Mouse (Mus musculus) intestine, postnatal 0 days (tissue): ENCODE data around the gene C2cd4d. TPM values are rescaled to one million over a fixed set of nuclear protein-coding genes. Genes with fewer than 3 reads are reported as not detected.

Experiments
- ATAC-seq: fragments of 200-750 bp; cut with Nextera tagmentation; 2 replicates; pipeline ENCODE4 v1.8.0; 2017; ENCODE audit warnings: mild to moderate bottlenecking, moderate TSS enrichment, moderate library complexity
- H3K27ac ChIP-seq: fragments of 300-500 bp; sonication (generic); 2 replicates; pipeline ENCODE4 v1.5.1; 2014; ENCODE audit warnings: mild to moderate bottlenecking, low read depth, low read length, moderate library complexity
- H3K27me3 ChIP-seq: fragments of 300-500 bp; sonication (generic); replicated peaks from 2 replicates; pipeline ENCODE4 v1.6.1; 2014; ENCODE audit warnings: low read length, mixed read lengths; ENCODE audit not compliant: control insufficient read depth, insufficient read depth
- H3K36me3 ChIP-seq: fragments of 300-500 bp; sonication (generic); 2 replicates; pipeline ENCODE4 v1.6.1; 2014; ENCODE audit warnings: mild to moderate bottlenecking, moderate library complexity; ENCODE audit not compliant: control insufficient read depth, insufficient read depth
- H3K4me1 ChIP-seq: fragments of 300-500 bp; sonication (generic); replicated peaks from 2 replicates; pipeline ENCODE4 v1.6.1; 2014; ENCODE audit warnings: antibody characterized with exemption, low read length, mixed read lengths; ENCODE audit not compliant: control insufficient read depth, insufficient read depth
- H3K4me2 ChIP-seq: fragments of 300-500 bp; sonication (generic); replicated peaks from 2 replicates; pipeline ENCODE4 v1.6.1; 2014; ENCODE audit warnings: low read depth, mild to moderate bottlenecking, moderate library complexity
- H3K4me3 ChIP-seq: fragments of 300-500 bp; sonication (generic); 2 replicates; pipeline ENCODE4 v1.5.1; 2014; ENCODE audit warnings: low read depth, low read length
- H3K9ac ChIP-seq: fragments of 300-500 bp; sonication (generic); 2 replicates; pipeline ENCODE4 v1.6.1; 2014; ENCODE audit warnings: mild to moderate bottlenecking, low read depth, low read length
- H3K9me3 ChIP-seq: fragments of 300-500 bp; sonication (generic); 2 replicates; pipeline ENCODE4 v1.6.1; 2016; ENCODE audit warnings: mixed run types; ENCODE audit not compliant: control insufficient read depth
- CTCF ChIP-seq: sonication (generic); IDR thresholded peaks from 2 replicates; pipeline ENCODE4 v1.5.1; 2016; ENCODE audit warnings: low read depth, mild to moderate bottlenecking, control low read depth, antibody characterized with exemption, moderate library complexity
- WGBS: fragments of 180-500 bp; shearing (Covaris S2); extraction: QIAGEN DNeasy Blood & Tissue Kit; methylation state at CpG from one replicate; pipeline ENCODE4 v1.1.7; 2014; 5-methylcytosine and 5-hydroxymethylcytosine counted together
- polyA plus RNA-seq: library from polyadenylated mRNA; unstranded; fragments of >200 nt; fragmentation: Nextera tagmentation; extraction: Ambion mirVana; gene quantifications from 2 replicates; pipeline ENCODE4 v1.2.1, GENCODE M21; 2015

Gene C2cd4d
- polyA plus RNA-seq, 1 experiment from 2014 or later, result 0.87 TPM

- no peak for ATAC-seq
- no peaks in the 10 kb centered on the region for H3K27me3 ChIP-seq
- WGBS, result 94% methylated on average over 16 of the region's 16 CpGs
- peaks cover 41% of the 10 kb centered on the region for H3K36me3 ChIP-seq
- H3K4me3 ChIP-seq, result no peak overlapping the region
- H3K4me1 ChIP-seq, result no peaks in the 10 kb centered on the region
- no peak overlapping the region for H3K9ac ChIP-seq
- H3K27ac ChIP-seq, result no peak overlapping the region
- no peak overlapping the region for H3K4me2 ChIP-seq
- no peak for TF ChIP-seq CTCF
- no peaks in the 10 kb centered on the region for H3K9me3 ChIP-seq
Measured at GRCm38 (mm10) chr3:94389420-94389819, 27.2 kb downstream of the C2cd4d start.

GRCm38 (mm10) chr3:94391001-94391400 is 28.8 kb downstream of the C2cd4d start:
- H3K4me3 ChIP-seq, result no peak overlapping the region
- H3K27me3 ChIP-seq, result no peaks in the 10 kb centered on the region
- H3K9me3 ChIP-seq, result no peaks in the 10 kb centered on the region
- TF ChIP-seq CTCF, result no peak
- H3K4me2 ChIP-seq, result no peak overlapping the region
- 77% methylated on average over 5 of the region's 5 CpGs for WGBS
- H3K4me1 ChIP-seq, result no peaks in the 10 kb centered on the region
- no peak overlapping the region for H3K9ac ChIP-seq
- no peak for ATAC-seq
- H3K27ac ChIP-seq, result no peak overlapping the region
- H3K36me3 ChIP-seq, result peaks cover 44% of the 10 kb centered on the region

- Histone ChIP-seq H3K4me3 (no peak overlapping the region), H3K36me3 (peaks cover 38% of the 10 kb centered on the region), H3K4me2 (no peak overlapping the region), H3K4me1 (no peaks in the 10 kb centered on the region), H3K9me3 (no peaks in the 10 kb centered on the region), H3K9ac (no peak overlapping the region), H3K27me3 (no peaks in the 10 kb centered on the region), H3K27ac (no peak overlapping the region)
- no peak for TF ChIP-seq CTCF
- no peak for ATAC-seq
- 80% methylated on average over 2 of the region's 2 CpGs for WGBS
Measured at GRCm38 (mm10) chr3:94392128-94392527, 29.9 kb downstream of the C2cd4d start.

GRCm38 (mm10) chr3:94393049-94393448 is 30.8 kb downstream of the C2cd4d start:
- no peak overlapping the region for H3K9ac ChIP-seq
- H3K4me1 ChIP-seq, result no peaks in the 10 kb centered on the region
- H3K27ac ChIP-seq, result no peak overlapping the region
- no peak overlapping the region for H3K4me3 ChIP-seq
- H3K36me3 ChIP-seq, result peaks cover 35% of the 10 kb centered on the region
- no peak for ATAC-seq
- 71% methylated on average over 4 of the region's 4 CpGs for WGBS
- TF ChIP-seq CTCF, result no peak
- H3K27me3 ChIP-seq, result no peaks in the 10 kb centered on the region; the same call in 1 of the 2 replicates
- no peaks in the 10 kb centered on the region for H3K9me3 ChIP-seq
- no peak overlapping the region for H3K4me2 ChIP-seq

- H3K9me3 ChIP-seq, result no peaks in the 10 kb centered on the region
- no peak overlapping the region for H3K4me3 ChIP-seq
- no peak overlapping the region for H3K4me2 ChIP-seq
- no peak overlapping the region for H3K27ac ChIP-seq
- H3K9ac ChIP-seq, result no peak overlapping the region
- ATAC-seq, result no peak
- WGBS, result 87% methylated on average over 1 of the region's 1 CpGs
- H3K36me3 ChIP-seq, result peaks cover 15% of the 10 kb centered on the region
- H3K27me3 ChIP-seq, result peaks cover 3% of the 10 kb centered on the region; the same call in 1 of the 2 replicates
- TF ChIP-seq CTCF, result no peak
- no peaks in the 10 kb centered on the region for H3K4me1 ChIP-seq
Measured at GRCm38 (mm10) chr3:94396336-94396735, 34.1 kb downstream of the C2cd4d start.

GRCm38 (mm10) chr3:94396851-94397250 is 34.6 kb downstream of the C2cd4d start:
- Histone ChIP-seq H3K4me1 (no peaks in the 10 kb centered on the region), H3K4me3 (no peak overlapping the region), H3K27ac (no peak overlapping the region), H3K9ac (no peak overlapping the region), H3K36me3 (peaks cover 12% of the 10 kb centered on the region; the same call in 1 of the 2 replicates), H3K27me3 (peaks cover 5% of the 10 kb centered on the region; the same call in 1 of the 2 replicates), H3K4me2 (no peak overlapping the region), H3K9me3 (no peaks in the 10 kb centered on the region)
- TF ChIP-seq CTCF, result no peak
- ATAC-seq, result no peak
- WGBS, result 74% methylated on average over 4 of the region's 4 CpGs

GRCm38 (mm10) chr3:94398217-94398616 is 36.0 kb downstream of the C2cd4d start, which contains the start of gene Lingo4:
Gene Lingo4 (plus strand): TSS chr3:94398517.
- Histone ChIP-seq H3K9ac (0 out of 2 replicates have a peak within 1 kb of the TSS, but pooled peaks have one; percentile 23), H3K4me3 (no peak within 1 kb of the TSS)
- WGBS, result 73% methylated on average over 6 of the region's 6 CpGs

More at GRCm38 (mm10) chr3:94398217-94398616, 36.0 kb downstream of the C2cd4d start, which contains the start of gene Lingo4:
- Histone ChIP-seq H3K9me3 (no peaks in the 10 kb centered on the region), H3K27ac (no peak within 1 kb of the TSS), H3K4me2 (peak within 1 kb of the TSS; percentile 33), H3K27me3 (peaks cover 6% of the 10 kb centered on the region; the same call in 1 of the 2 replicates), H3K36me3 (peaks cover 8% of the 10 kb centered on the region; the same call in 1 of the 2 replicates), H3K4me1 (no peaks in the 10 kb centered on the region)
- no peak for ATAC-seq
- no peak for TF ChIP-seq CTCF
